Mouse (Mus musculus) hindbrain, embryonic 15.5 days (tissue): Measurements from ENCODE around the gene Zfc3h1. TPM values are rescaled to one million over a fixed set of nuclear protein-coding genes. Genes with fewer than 3 reads are reported as not detected.

Source experiments
- ATAC-seq: fragments of 200-750 bp; cut with Nextera tagmentation; 2 replicates; pipeline ENCODE4 v1.8.0; 2017; ENCODE audit warnings: low read depth, moderate number of reproducible peaks, moderate TSS enrichment; ENCODE audit not compliant: low FRiP score
- H3K27ac ChIP-seq: fragments of 300-500 bp; sonication (generic); replicated peaks from 2 replicates; pipeline ENCODE4 v1.5.1; 2015; ENCODE audit warnings: mild to moderate bottlenecking, inconsistent platforms
- H3K27me3 ChIP-seq: fragments of 300-500 bp; sonication (generic); 2 replicates; pipeline ENCODE4 v1.6.1; 2015; ENCODE audit warnings: control low read depth, inconsistent platforms
- H3K36me3 ChIP-seq: fragments of 300-500 bp; sonication (generic); 2 replicates; pipeline ENCODE4 v1.6.1; 2015; ENCODE audit warnings: control low read depth, inconsistent platforms
- H3K4me1 ChIP-seq: fragments of 300-500 bp; sonication (generic); replicated peaks from 2 replicates; pipeline ENCODE4 v1.6.1; 2015; ENCODE audit warnings: control low read depth, inconsistent platforms
- H3K4me2 ChIP-seq: fragments of 300-500 bp; sonication (generic); 2 replicates; pipeline ENCODE4 v1.6.1; 2015; ENCODE audit warnings: moderate library complexity, mild to moderate bottlenecking, inconsistent platforms
- H3K4me3 ChIP-seq: fragments of 300-500 bp; sonication (generic); 2 replicates; pipeline ENCODE4 v1.5.1; 2015; ENCODE audit warnings: mild to moderate bottlenecking, inconsistent platforms
- H3K9ac ChIP-seq: fragments of 300-500 bp; sonication (generic); 2 replicates; pipeline ENCODE4 v1.6.1; 2015; ENCODE audit warnings: inconsistent platforms
- H3K9me3 ChIP-seq: fragments of 300-500 bp; sonication (generic); 2 replicates; pipeline ENCODE4 v1.6.1; 2016; ENCODE audit warnings: control low read depth, inconsistent platforms
- WGBS: fragments of 180-500 bp; shearing (Covaris S2); methylation state at CpG from one replicate; pipeline ENCODE4 v1.1.7; 2015; 5-methylcytosine and 5-hydroxymethylcytosine counted together
- polyA plus RNA-seq: library from polyadenylated mRNA; unstranded; fragments of >200 nt; fragmentation: Nextera tagmentation; extraction: Ambion mirVana; gene quantifications from 2 replicates; pipeline ENCODE4 v1.2.1, GENCODE M21; 2015

The Zfc3h1 gene
- polyA plus RNA-seq, 1 experiment from 2014 or later: 15.7 TPM

DNA sequence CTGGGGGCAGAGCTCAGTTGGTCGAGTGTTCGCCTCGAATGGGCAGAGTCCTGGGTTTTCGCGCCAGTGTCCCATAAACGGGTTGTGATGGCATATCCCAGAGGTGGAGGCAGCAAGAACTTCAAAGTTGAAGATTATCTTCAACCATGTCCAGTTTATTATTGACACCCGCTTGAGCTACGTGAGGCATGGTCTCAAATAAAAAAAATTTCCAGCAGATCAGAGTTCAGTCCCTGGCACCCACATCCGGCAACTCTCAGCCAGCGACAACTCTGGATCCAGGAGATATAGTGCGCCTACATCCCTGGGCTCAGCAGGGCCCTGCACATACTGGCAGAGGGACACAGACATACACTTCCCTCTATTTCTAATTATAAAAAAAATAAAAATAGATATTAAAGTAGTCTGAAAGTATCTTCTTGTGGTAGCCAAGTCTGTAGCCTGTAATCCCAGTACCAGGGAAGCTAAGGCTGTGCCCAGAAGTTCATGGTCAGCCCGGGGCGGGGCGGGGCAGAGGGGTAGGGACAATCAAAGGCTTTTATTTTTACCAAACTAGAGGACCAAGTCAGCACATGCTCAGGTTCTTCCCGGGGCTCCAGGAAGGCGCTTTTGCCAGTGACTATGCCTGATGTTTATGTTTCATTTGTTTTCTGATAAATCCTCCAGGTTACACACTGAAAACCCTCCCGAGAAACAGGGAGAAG is 26.4 kb upstream of the Zfc3h1 start:
- H3K9ac ChIP-seq: no peak overlapping the region
- WGBS: 93% methylated on average over 17 of the region's 17 CpGs
- no peak for ATAC-seq

DNA sequence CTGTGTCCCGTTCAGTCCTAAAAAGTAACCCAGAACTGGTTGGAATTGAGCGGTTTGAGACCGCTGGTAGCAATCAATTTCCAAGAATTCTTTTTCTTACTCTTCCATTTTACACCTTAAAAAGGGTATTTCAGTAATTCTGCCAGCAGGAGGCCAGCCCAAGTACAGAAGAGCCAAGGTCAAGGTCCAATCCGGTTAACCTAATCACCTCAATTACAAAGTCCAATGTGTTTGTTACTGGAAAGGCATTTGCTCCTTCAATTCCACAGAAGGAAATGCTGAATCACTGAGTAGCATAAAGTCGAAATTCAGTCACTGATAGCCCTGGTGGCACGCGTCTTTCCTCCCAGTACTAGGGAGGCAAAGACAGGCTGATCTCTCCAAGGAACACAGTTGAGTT is 25.7 kb upstream of the Zfc3h1 start:
- 94% methylated on average over 7 of the region's 7 CpGs for WGBS
- ATAC-seq: no peak
- Histone ChIP-seq H3K9ac (no peak overlapping the region), H3K4me3 (no peak overlapping the region), H3K9me3 (no peaks in the 10 kb centered on the region), H3K4me1 (peaks cover 23% of the 10 kb centered on the region), H3K4me2 (no peak overlapping the region), H3K27me3 (no peaks in the 10 kb centered on the region), H3K36me3 (peaks cover 17% of the 10 kb centered on the region), H3K27ac (no peak overlapping the region)

More for the DNA sequence above, 26.4 kb upstream of the Zfc3h1 start:
- Histone ChIP-seq H3K4me3 (no peak overlapping the region), H3K27ac (no peak overlapping the region), H3K9me3 (no peaks in the 10 kb centered on the region), H3K36me3 (peaks cover 17% of the 10 kb centered on the region), H3K27me3 (no peaks in the 10 kb centered on the region), H3K4me1 (peaks cover 23% of the 10 kb centered on the region), H3K4me2 (no peak overlapping the region)

- WGBS: under 1% methylated on average over 53 of the region's 58 CpGs
- no peaks in the 10 kb centered on the region for H3K27me3 ChIP-seq
- ATAC-seq: peak; percentile 98
Observed at GRCm38 (mm10) chr10:115361840-115362622, 22.7 kb upstream of the Zfc3h1 start, which contains the start of gene Tmem19. TSS of gene Tmem19 (minus strand) at chr10:115362501.

DNA sequence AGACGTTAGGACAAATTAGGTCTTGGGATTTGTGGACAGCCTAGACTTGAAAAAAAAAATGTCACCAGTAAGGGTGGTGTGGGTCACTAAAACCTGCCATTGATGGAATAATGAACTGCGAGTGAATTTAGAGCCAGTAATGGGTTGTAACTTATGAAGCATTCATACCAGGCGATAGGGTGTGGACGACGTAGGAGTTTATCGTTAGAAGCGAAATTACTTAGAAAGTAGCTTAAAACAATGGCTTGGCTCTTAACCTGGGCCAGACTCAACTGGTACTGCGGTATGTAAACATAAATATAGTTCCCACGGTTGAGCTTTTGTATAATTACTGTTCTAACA is 22.2 kb upstream of the Zfc3h1 start:
- peak overlapping the region; percentile 96 for H3K27ac ChIP-seq
- H3K9me3 ChIP-seq: no peaks in the 10 kb centered on the region
- 5% methylated on average over 9 of the region's 9 CpGs for WGBS
- peak overlapping the region; percentile 65 for H3K4me2 ChIP-seq
- H3K36me3 ChIP-seq: no peaks in the 10 kb centered on the region
- peak overlapping the region; percentile 76 for H3K9ac ChIP-seq
- peak; percentile 7 for ATAC-seq
- peaks cover 23% of the 10 kb centered on the region for H3K4me1 ChIP-seq
- H3K27me3 ChIP-seq: no peaks in the 10 kb centered on the region
- H3K4me3 ChIP-seq: peak overlapping the region; percentile 84

More at GRCm38 (mm10) chr10:115361840-115362622, 22.7 kb upstream of the Zfc3h1 start, which contains the start of gene Tmem19:
- H3K36me3 ChIP-seq: peaks cover 4% of the 10 kb centered on the region; the same call in 1 of the 2 replicates
- H3K9me3 ChIP-seq: no peaks in the 10 kb centered on the region
- H3K27ac ChIP-seq: peak within 1 kb of the TSS; percentile 96
- H3K4me1 ChIP-seq: peaks cover 23% of the 10 kb centered on the region
- peak within 1 kb of the TSS; percentile 76 for H3K9ac ChIP-seq
- H3K4me2 ChIP-seq: peak within 1 kb of the TSS; percentile 65
- peak within 1 kb of the TSS; percentile 84 for H3K4me3 ChIP-seq

GRCm38 (mm10) chr10:115363151-115363550 is 21.6 kb upstream of the Zfc3h1 start:
- H3K27me3 ChIP-seq: no peaks in the 10 kb centered on the region
- H3K36me3 ChIP-seq: no peaks in the 10 kb centered on the region
- 89% methylated on average over 4 of the region's 4 CpGs for WGBS
- peak overlapping the region; percentile 84 for H3K4me3 ChIP-seq
- no peak overlapping the region; the same call in 1 of the 2 replicates for H3K27ac ChIP-seq
- no peak for ATAC-seq
- peaks cover 23% of the 10 kb centered on the region for H3K4me1 ChIP-seq
- H3K9me3 ChIP-seq: no peaks in the 10 kb centered on the region
- H3K4me2 ChIP-seq: peak overlapping the region; percentile 65
- H3K9ac ChIP-seq: no peak overlapping the region

DNA sequence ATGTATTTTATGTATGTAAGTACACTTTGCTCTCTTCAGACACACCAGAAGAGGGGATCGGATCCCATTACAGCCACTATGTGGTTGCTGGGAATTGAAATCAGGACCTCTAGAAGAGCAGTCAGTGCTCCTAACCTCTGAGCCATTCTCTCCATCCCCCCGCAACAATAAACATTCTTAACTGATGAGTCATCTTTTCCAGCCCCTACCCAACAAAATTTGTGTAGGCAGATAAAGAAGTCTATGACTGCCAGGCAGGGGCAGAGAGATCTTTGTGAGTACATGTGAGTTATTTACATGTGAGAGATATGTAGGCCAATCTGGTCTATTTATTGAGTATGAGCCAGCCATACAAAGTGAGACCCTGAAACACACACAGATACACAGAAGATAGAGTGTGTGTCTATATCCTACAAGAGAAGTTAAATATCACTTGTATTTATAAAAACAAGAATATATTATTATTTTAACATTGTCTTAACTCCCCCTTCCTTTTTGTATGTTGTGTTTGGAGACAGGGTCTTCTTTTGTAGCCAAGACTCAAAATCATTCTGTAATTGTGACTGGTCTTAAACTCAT is 3.2 kb upstream of the Zfc3h1 start:
- no peak for ATAC-seq
- H3K27me3 ChIP-seq: no peaks in the 10 kb centered on the region
- peaks cover 20% of the 10 kb centered on the region for H3K4me1 ChIP-seq
- H3K9me3 ChIP-seq: no peaks in the 10 kb centered on the region
- no peak overlapping the region for H3K4me2 ChIP-seq
- H3K27ac ChIP-seq: no peak overlapping the region
- H3K36me3 ChIP-seq: no peaks in the 10 kb centered on the region
- WGBS: 82% methylated on average over 2 of the region's 2 CpGs
- no peak overlapping the region for H3K4me3 ChIP-seq
- H3K9ac ChIP-seq: no peak overlapping the region

- Histone ChIP-seq H3K9ac (peak overlapping the region; percentile 80), H3K4me1 (peaks cover 32% of the 10 kb centered on the region), H3K9me3 (no peaks in the 10 kb centered on the region), H3K4me2 (peak overlapping the region; percentile 66), H3K27me3 (no peaks in the 10 kb centered on the region), H3K4me3 (peak overlapping the region; percentile 98), H3K27ac (peak overlapping the region; percentile 99), H3K36me3 (no peaks in the 10 kb centered on the region)
- ATAC-seq: no peak
- WGBS: 9% methylated on average over 12 of the region's 12 CpGs
Observed at GRCm38 (mm10) chr10:115382846-115383643, 1.7 kb upstream of the Zfc3h1 start.

GRCm38 (mm10) chr10:115383644-115384220 is 1.0 kb upstream of the Zfc3h1 start:
- Histone ChIP-seq H3K9me3 (no peaks in the 10 kb centered on the region), H3K36me3 (no peaks in the 10 kb centered on the region), H3K4me1 (peaks cover 39% of the 10 kb centered on the region), H3K9ac (peak overlapping the region; percentile 80), H3K4me2 (peak overlapping the region; percentile 66), H3K27me3 (no peaks in the 10 kb centered on the region), H3K4me3 (peak overlapping the region; percentile 98), H3K27ac (peak overlapping the region; percentile 99)
- no peak for ATAC-seq
- WGBS: under 1% methylated on average over 15 of the region's 15 CpGs

GRCm38 (mm10) chr10:115385018-115386002 is 551 bp downstream of the Zfc3h1 start:
- H3K9me3 ChIP-seq: no peaks in the 10 kb centered on the region
- peak overlapping the region; percentile 68 for H3K4me2 ChIP-seq
- peaks cover 6% of the 10 kb centered on the region for H3K36me3 ChIP-seq
- no peak for ATAC-seq
- peak overlapping the region; percentile 99 for H3K27ac ChIP-seq
- under 1% methylated on average over 92 of the region's 101 CpGs for WGBS
- H3K4me3 ChIP-seq: peak overlapping the region; percentile 98
- H3K4me1 ChIP-seq: peaks cover 45% of the 10 kb centered on the region
- no peaks in the 10 kb centered on the region for H3K27me3 ChIP-seq
- peak overlapping the region; percentile 95 for H3K9ac ChIP-seq

GRCm38 (mm10) chr10:115387891-115388290 is 3.1 kb downstream of the Zfc3h1 start:
- H3K36me3 ChIP-seq: peaks cover 14% of the 10 kb centered on the region
- H3K9ac ChIP-seq: no peak overlapping the region
- peaks cover 46% of the 10 kb centered on the region for H3K4me1 ChIP-seq
- H3K4me2 ChIP-seq: peak overlapping the region; percentile 68
- H3K4me3 ChIP-seq: no peak overlapping the region
- H3K9me3 ChIP-seq: no peaks in the 10 kb centered on the region
- WGBS: 81% methylated on average over 3 of the region's 3 CpGs
- no peak overlapping the region for H3K27ac ChIP-seq
- no peak for ATAC-seq
- no peaks in the 10 kb centered on the region for H3K27me3 ChIP-seq
